ENCODE assay signal across 15 mouse cellular contexts in the genomic region with DNA sequence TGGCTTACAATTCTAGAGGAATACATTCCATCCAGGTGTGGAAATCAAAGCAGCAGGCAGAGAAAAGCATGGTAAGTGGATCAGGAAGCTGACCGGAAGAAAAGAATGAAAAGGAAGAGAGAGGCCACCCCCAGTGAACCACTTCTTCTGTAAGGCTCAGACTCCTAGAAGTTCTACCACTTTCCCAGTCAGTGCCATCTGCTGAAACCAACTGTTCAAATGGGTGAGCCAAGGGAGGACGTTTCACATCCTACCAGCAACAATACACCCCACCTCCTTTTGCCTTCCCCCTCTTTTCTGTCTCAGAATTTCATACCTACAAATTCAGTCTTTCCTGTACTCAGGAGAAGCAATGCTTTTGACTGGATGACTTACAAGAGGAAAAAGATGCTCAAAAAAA.
"Had no signal": no experiment of that assay in that cellular context is flagged by ENCODE, and none has a peak within 500 bp of the region (broad histone marks: within the 10 kb centered on the region; RNA-seq: fewer than 3 reads in every experiment).

No protein-coding gene starts in this region.

- H3K4me1 ChIP-seq: limb, embryonic 15.5 days; liver, embryonic 13.5 days; megakaryocyte, embryonic 14.5 days; midbrain, embryonic 15.5 days; neural tube, embryonic 12.5 days had no signal

- ATAC-seq: inflammation-experienced regulatory T-cells, adult 6 months; intestine, postnatal 0 days; liver, postnatal 0 days; midbrain, embryonic 15.5 days had no signal

- H3K27me3 ChIP-seq: limb, embryonic 15.5 days; liver, embryonic 13.5 days; lung, embryonic 15.5 days; megakaryocyte, embryonic 14.5 days; midbrain, embryonic 15.5 days; neural tube, embryonic 12.5 days had no signal

- H3K4me3 ChIP-seq: limb, embryonic 15.5 days; liver, embryonic 13.5 days; lung, embryonic 15.5 days; megakaryocyte, embryonic 14.5 days; midbrain, embryonic 15.5 days; neural tube, embryonic 12.5 days had no signal

- DNase-seq: kidney, adult 8-10 months; kidney, postnatal 25 days; liver, embryonic 13.5 days; liver, postnatal 0 days; lung, postnatal 14 days; retina, postnatal 1 day; thymus, postnatal 4 days had no signal

- H3K27ac ChIP-seq: limb, embryonic 15.5 days; liver, embryonic 13.5 days; lung, embryonic 15.5 days; macrophage; midbrain, embryonic 15.5 days; neural tube, embryonic 12.5 days had no signal
